In genomic region chr6:97581941-97582340, GRCm38 (mm10) we compare ENCODE assay signal across 21 mouse cellular contexts.
"Had no signal": no experiment of that assay in that cellular context is flagged by ENCODE, and none has a peak within 500 bp of the region (broad histone marks: within the 10 kb centered on the region; RNA-seq: fewer than 3 reads in every experiment).

No protein-coding gene starts in this region.

- H3K9ac ChIP-seq: heart, embryonic 13.5 days; heart, embryonic 15.5 days; hindbrain, embryonic 13.5 days; hindbrain, embryonic 15.5 days; limb, embryonic 13.5 days; limb, embryonic 15.5 days; liver, embryonic 12.5 days; liver, embryonic 14.5 days had no signal

- H3K36me3 ChIP-seq: heart, embryonic 10.5 days; heart, embryonic 13.5 days; heart, embryonic 15.5 days; hindbrain, embryonic 13.5 days; hindbrain, embryonic 15.5 days; limb, embryonic 13.5 days; limb, embryonic 15.5 days; liver, embryonic 12.5 days had no signal

- H3K4me3 ChIP-seq: heart, embryonic 10.5 days; heart, embryonic 13.5 days; heart, embryonic 15.5 days; hindbrain, embryonic 13.5 days; hindbrain, embryonic 15.5 days; limb, embryonic 13.5 days; limb, embryonic 15.5 days; liver, embryonic 12.5 days had no signal

- H3K27me3 ChIP-seq: heart, embryonic 13.5 days; heart, embryonic 15.5 days; hindbrain, embryonic 13.5 days; hindbrain, embryonic 15.5 days; limb, embryonic 13.5 days; limb, embryonic 15.5 days; liver, embryonic 12.5 days had no signal

- ATAC-seq: hindbrain, postnatal 0 days; intestine, postnatal 0 days; liver, embryonic 12.5 days had no signal

- H3K9me3 ChIP-seq: heart, embryonic 10.5 days; heart, embryonic 13.5 days; heart, embryonic 15.5 days; hindbrain, embryonic 13.5 days; hindbrain, embryonic 15.5 days; limb, embryonic 13.5 days; limb, embryonic 15.5 days; liver, embryonic 12.5 days had no signal

- H3K27ac ChIP-seq: heart, embryonic 13.5 days; heart, embryonic 15.5 days; hindbrain, embryonic 15.5 days; hindbrain, postnatal 0 days; limb, embryonic 13.5 days; limb, embryonic 15.5 days; liver, embryonic 12.5 days; liver, embryonic 14.5 days had no signal

- DNase-seq: gastrocnemius, postnatal 14 days; gastrocnemius, postnatal 36 days; heart, postnatal 36 days; kidney, adult 18-20 months; kidney, adult 8-10 months; kidney, postnatal 10 days; kidney, postnatal 25 days; layer of hippocampus, adult 9-11 months; layer of hippocampus, postnatal 36 days; left cerebral cortex, postnatal 4 days had no signal

- H3K4me2 ChIP-seq: heart, embryonic 13.5 days; heart, embryonic 15.5 days; hindbrain, embryonic 13.5 days; hindbrain, embryonic 15.5 days; limb, embryonic 13.5 days; limb, embryonic 15.5 days; liver, embryonic 12.5 days had no signal

- H3K4me1 ChIP-seq: heart, embryonic 15.5 days; limb, embryonic 15.5 days; liver, embryonic 12.5 days had no signal
